Mouse (Mus musculus) left cerebral cortex, postnatal 14 days (tissue): ENCODE data around the gene Ube2i. TPM values are rescaled to one million over a fixed set of nuclear protein-coding genes. Genes with fewer than 3 reads are reported as not detected.
"Not testable (repeated sequence)": the region's sequence is repeated elsewhere in the genome, so short reads cannot be mapped to it uniquely, and the experiment has no call there.

ENCODE experiments used
- DNase-seq, 2 experiments: peaks; one replicate each; pipeline ENCODE4 v3.0.0; 2021 to 2022; ENCODE audit warnings: low spot score in 2 of 2, mixed read lengths in 1 of 2
- intact Hi-C: fragments of 180-260 bp; cut with DNase I; formaldehyde crosslinking; loops from one replicate; pipeline ENCODE4 v1.15.1; 2025
- total RNA-seq, 2 experiments: library from RNA; stranded (reverse); gene quantifications; 2 replicates each; pipeline ENCODE4 v1.2.3; 2021

Ube2i gene
- total RNA-seq, 2 experiments from 2014 or later, result 211 to 216 TPM

- intact Hi-C loops, result no loop called here
- DNase-seq, result no peak
These were observed 16.6 kb downstream of the Ube2i start for GRCm38 (mm10) chr17:25257804-25258261.

- no peak for DNase-seq
- intact Hi-C loops, result no loop called here
These were observed 18.2 kb downstream of the Ube2i start, which contains the start of gene Baiap3 for GRCm38 (mm10) chr17:25256140-25256754. Baiap3 (minus strand) TSS chr17:25256364.

GRCm38 (mm10) chr17:25255110-25255509, 19.3 kb downstream of the Ube2i start:
- intact Hi-C loops, result no loop called here
- DNase-seq, result no peak

GRCm38 (mm10) chr17:25253760-25254159, 20.7 kb downstream of the Ube2i start:
- peak; percentile 64 to 81 for DNase-seq
- intact Hi-C loops, result no loop called here

GRCm38 (mm10) chr17:25252643-25253042, 21.8 kb downstream of the Ube2i start:
- peak; percentile 50 to 65 for DNase-seq
- intact Hi-C loops, result no loop called here

GRCm38 (mm10) chr17:25250181-25250835, 24.1 kb downstream of the Ube2i start:
- intact Hi-C loops, result no loop called here
- DNase-seq, result no peak

- DNase-seq, result no peak
- intact Hi-C loops, result no loop called here
These were observed 26.2 kb downstream of the Ube2i start for GRCm38 (mm10) chr17:25248033-25248750.

- DNase-seq, result no peak
- intact Hi-C loops, result no loop called here
These were observed 30.2 kb downstream of the Ube2i start for GRCm38 (mm10) chr17:25244239-25244638.

GRCm38 (mm10) chr17:25243131-25243780, 31.2 kb downstream of the Ube2i start:
- no peak for DNase-seq
- intact Hi-C loops, result no loop called here

- intact Hi-C loops, result no loop called here
- DNase-seq, result peak; percentile 85 to 87
These were observed 34.5 kb downstream of the Ube2i start, which contains the start of the genes Gnptg and Tsr3 for GRCm38 (mm10) chr17:25239695-25240636. Gnptg (minus strand) TSS chr17:25240124. Tsr3 (plus strand) TSS chr17:25240170.

GRCm38 (mm10) chr17:25235635-25236034, 38.8 kb downstream of the Ube2i start:
- intact Hi-C loops, result no loop called here
- DNase-seq, result peak in 1 of 2 experiments; percentile 39

- intact Hi-C loops, DNase-seq: not testable (repeated sequence)
These were observed 42.8 kb downstream of the Ube2i start for GRCm38 (mm10) chr17:25231621-25232020.

- intact Hi-C loops, result no loop called here
- no peak for DNase-seq
These were observed 43.7 kb downstream of the Ube2i start for GRCm38 (mm10) chr17:25230700-25231099.

GRCm38 (mm10) chr17:25230014-25230655, 44.3 kb downstream of the Ube2i start:
- intact Hi-C loops, DNase-seq: not testable (repeated sequence)

GRCm38 (mm10) chr17:25227991-25228390, 46.4 kb downstream of the Ube2i start:
- intact Hi-C loops, result no loop called here
- DNase-seq, result no peak

GRCm38 (mm10) chr17:25225659-25226058, 48.8 kb downstream of the Ube2i start:
- DNase-seq, result no peak
- intact Hi-C loops, result no loop called here

GRCm38 (mm10) chr17:25224586-25225222, 49.7 kb downstream of the Ube2i start:
- intact Hi-C loops, result no loop called here
- DNase-seq, result no peak
